Mouse (Mus musculus) CD4-positive, CD25-positive, alpha-beta regulatory T cell, adult 4 months (primary cell): ENCODE measurements around the gene Scyl3. TPM values are rescaled to one million over a fixed set of nuclear protein-coding genes. Genes with fewer than 3 reads are reported as not detected.

Source experiments
- ATAC-seq: one replicate; pipeline ENCODE4 v1.8.0; 2017
- polyA plus RNA-seq, 2 experiments: library from polyadenylated mRNA; unstranded; fragments of 100-300 nt; shearing (Covaris generic); gene quantifications; one replicate each; pipeline ENCODE4 v1.2.1; 2017

The Scyl3 gene
- 10 to 100 TPM; 22.1 to 22.4 TPM for polyA plus RNA-seq

DNA sequence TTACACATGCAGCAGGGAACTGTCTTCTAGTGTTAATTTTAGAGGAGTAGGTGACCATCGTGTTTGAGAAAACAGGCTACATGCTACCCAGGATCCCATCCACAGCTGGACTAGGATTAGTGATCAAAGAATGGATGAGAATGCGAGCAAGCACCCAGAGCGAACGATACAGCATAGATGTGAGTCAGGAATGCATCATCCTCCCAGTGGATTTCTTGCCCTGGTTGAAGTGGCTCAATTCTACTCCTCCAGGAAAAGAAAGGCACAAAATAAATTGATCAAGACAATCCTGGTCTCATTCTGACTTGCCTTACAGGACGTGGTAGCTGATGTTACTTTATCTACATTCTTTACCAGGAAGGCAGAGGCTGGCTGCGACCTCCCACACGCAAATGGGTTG lies at the start of gene Scyl3:
Scyl3 (plus strand) TSS at position 255 of the 400 bp plus-strand sequence.
- ATAC-seq: no peak

- ATAC-seq: no peak
Measured at GRCm38 (mm10) chr1:163889629-163890028, 39.3 kb upstream of the Scyl3 start.

DNA sequence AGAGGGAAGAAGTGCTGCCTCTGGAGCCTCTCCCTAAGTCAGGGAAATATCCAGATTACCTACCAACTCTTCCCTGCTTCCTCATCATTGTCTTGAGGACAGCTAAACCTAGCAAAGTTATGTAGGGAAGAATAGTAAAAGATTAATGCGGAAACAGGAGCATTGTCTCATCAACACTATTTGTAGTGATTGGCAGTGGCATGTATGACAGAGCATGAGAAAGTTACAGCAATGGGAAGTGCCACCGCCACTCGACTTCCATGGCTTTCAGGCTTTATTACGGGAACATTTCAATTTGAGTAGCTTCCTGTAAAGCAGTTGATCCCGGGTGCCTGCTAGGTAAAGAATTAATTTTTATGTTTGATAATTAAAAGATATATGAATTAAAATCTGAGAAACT lies 35.6 kb upstream of the Scyl3 start:
- no peak for ATAC-seq

DNA sequence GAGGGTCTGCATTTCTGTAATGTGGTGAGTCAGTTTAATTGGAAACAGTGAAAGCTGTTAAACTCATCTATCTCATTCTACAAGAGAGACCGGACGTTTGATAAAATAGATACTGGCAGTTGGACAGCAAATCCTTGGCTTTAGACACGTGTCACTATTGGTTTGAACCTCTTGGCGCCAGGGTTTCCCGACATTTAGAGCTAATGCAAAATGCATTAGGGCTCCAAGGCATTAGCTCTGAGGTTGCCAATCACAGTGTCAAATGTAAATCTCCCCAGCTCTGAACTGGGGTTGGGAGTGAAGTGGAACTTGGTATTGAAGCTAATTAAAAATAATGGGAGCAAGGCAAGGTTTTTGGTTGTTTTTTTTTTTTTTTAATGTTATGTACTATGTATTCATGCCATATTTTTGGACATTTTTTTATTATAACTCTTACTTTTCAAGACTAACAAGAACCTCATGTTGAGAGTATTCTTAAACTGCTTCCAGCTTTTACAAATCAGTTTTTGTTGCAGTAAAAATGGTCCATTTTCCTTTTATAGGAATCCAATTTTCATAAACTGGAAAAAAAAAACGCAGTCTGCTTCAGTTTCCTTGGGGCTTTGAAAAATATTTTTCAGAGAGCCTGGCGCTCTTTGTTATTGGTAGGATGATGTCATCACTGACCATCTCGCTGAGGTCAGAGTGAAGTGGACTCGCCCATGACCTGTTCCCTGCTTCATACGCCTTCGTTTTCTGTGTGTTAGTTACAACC lies 34.9 kb upstream of the Scyl3 start:
- ATAC-seq: no peak

GRCm38 (mm10) chr1:163898291-163898764 lies 30.6 kb upstream of the Scyl3 start:
- ATAC-seq: peak; percentile 85

DNA sequence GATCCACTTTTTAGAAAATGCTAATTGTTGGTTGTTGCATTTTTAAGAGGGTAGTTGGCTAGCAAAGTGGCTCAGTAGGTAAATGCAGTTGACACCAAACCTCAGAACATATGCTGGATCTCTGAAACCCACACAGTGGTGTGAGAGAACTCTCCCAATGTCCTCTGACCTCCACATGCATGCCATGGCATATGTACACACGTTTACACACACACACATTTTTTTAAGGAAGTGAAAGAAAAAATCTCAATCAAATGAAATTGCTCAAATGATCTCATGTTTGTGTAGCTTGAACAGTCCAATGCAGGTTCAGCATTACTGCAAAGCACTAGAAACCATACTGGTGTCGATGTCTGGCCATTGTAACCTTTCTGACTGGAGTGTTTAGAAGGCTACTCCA lies 29.3 kb upstream of the Scyl3 start:
- no peak for ATAC-seq

DNA sequence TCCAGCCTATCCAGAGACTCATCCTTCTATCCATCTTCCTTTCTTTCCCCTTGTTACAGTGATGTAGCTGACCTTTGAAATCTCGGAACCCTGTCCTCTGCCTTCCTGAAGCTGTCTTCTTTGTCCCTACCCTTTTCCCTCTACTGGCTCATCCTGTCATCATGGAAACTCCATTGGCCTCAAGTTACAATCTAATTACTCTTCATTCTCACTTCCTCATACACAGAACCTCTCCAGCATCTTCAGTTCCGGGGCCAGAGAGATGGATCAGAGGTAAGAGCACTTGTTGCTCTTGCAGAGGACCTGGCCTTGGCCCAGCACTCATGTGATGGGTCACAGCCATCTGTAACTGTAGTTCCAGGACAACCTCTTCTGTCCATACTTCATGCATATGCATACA lies 28.7 kb upstream of the Scyl3 start:
- ATAC-seq: no peak

- ATAC-seq: peak; percentile 66
Measured at GRCm38 (mm10) chr1:163903411-163903810, 25.5 kb upstream of the Scyl3 start.

- no peak for ATAC-seq
Measured at GRCm38 (mm10) chr1:163907007-163907811, 21.7 kb upstream of the Scyl3 start.

- no peak for ATAC-seq
Measured at GRCm38 (mm10) chr1:163908389-163908788, 20.5 kb upstream of the Scyl3 start.

DNA sequence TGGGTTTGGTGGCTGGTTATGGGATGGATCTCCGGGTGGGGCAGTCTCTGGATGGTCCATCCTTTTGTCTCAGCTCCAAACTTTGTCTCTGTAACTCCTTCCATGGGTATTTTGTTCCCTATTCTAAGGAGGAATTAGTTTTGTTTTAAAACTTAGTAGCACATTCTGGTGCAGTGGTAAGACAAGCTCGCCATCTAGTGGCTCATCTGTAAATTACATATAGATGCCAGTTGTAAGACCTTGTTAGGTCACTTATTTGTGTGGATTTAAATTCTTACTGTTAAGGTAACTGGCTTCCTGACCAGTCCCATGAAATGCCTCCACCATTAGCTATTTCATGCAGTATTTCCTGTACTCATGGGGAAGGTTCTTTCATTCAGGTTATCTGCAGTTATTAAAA lies 18.6 kb upstream of the Scyl3 start:
- ATAC-seq: peak; percentile 87

DNA sequence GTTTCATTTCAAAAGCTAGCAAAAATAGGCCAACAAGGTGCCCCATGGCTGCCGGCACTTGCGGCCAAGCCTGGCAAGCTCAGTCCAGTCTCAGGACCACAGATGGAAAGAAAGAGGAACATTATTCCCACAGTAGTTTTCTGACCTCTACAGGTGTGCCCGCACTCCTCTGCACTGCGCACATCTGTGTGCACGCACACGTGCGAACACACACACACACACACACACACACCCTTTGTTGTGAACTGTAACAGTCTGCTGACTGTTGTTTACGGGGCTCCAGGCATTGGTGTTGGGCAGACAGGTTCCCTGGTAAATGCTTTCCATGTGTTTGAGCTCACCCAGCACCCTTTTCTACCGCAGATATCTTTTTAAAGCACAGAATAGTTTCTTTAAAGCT lies 18.1 kb upstream of the Scyl3 start:
- no peak for ATAC-seq

DNA sequence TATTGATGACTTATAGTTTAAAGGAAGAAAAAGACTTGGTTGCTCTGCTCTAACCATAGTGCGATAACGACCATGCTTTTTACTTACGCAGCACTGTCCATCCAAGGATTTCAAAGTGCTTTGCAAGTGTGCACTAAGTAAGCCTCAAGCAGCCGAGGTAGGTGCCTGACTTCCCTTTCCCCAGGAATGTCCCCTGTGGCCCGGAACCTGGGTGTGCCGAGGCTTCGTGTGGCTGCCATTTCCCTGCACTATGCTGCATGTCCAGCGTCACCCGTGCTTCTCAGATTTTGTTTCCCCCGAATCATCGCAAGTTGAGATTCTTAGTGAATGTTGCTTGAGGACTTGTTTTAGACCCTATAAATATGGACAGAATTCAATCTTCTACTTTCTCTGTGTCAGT lies 16.9 kb upstream of the Scyl3 start:
- no peak for ATAC-seq

DNA sequence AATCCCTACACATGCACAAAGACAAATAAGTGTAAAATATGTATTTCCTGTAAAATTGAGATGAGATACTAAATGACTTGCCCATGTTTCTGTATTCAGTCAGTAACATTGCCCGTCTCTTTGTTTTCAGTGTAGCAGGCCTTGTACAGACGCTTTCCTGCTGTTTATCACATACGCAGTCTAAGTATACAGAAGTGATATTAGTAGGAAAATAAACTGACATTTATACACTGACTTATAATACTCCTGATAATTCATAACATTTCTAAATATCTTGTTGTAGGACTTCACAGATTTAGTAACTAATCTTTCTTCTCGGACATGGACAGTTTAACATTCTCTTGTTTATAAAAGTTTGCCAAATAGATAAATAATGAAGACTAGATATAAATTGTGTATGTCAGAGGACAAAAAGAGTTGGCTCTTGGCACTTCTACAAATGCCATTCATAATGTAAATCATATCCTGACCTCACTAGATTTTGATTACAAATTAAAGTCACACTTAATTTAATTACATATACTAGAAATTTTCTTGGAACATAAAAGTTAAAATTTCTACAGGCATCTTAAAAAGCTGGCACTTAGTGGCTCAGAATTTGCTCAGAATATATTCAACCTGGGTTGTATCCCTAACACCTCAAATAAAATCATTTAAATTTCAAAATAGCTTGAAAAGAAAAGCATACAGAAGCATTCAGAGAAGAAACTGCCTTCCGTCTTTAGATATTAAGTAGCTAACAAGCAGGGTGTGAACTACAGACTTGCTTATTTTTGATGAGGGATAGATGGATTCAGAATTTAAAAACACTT lies 11.3 kb upstream of the Scyl3 start:
- ATAC-seq: no peak

GRCm38 (mm10) chr1:163924093-163924492 lies 4.8 kb upstream of the Scyl3 start:
- no peak for ATAC-seq

- peak; percentile 84 for ATAC-seq
Measured at GRCm38 (mm10) chr1:163929636-163930457, 947 bp downstream of the Scyl3 start.

- ATAC-seq: peak; percentile 24
Measured at GRCm38 (mm10) chr1:163930458-163930794, 1.5 kb downstream of the Scyl3 start.

DNA sequence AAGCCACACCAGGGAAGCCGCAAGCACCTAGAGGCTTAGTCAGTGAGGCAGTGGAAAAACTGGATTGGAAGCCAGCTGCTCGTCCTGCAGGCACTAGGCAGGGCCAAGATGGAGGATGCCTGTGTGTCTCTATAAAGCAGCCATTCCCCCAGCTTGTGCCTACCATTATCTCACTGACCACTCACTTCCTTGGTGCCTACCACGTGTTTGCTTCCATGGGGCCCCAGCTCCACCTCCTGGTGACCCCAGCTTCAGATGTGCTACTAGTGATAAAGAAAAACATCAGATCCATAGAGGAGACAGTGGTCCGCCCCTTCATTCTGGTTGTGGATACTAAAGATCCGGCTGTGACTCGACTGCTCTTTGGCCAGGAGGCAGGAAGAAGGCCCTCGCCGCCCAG lies 2.9 kb downstream of the Scyl3 start:
- ATAC-seq: no peak

- no peak for ATAC-seq
Measured at GRCm38 (mm10) chr1:163934591-163934990, 5.7 kb downstream of the Scyl3 start.

- ATAC-seq: no peak
Measured at GRCm38 (mm10) chr1:163942056-163942455, 13.2 kb downstream of the Scyl3 start.

DNA sequence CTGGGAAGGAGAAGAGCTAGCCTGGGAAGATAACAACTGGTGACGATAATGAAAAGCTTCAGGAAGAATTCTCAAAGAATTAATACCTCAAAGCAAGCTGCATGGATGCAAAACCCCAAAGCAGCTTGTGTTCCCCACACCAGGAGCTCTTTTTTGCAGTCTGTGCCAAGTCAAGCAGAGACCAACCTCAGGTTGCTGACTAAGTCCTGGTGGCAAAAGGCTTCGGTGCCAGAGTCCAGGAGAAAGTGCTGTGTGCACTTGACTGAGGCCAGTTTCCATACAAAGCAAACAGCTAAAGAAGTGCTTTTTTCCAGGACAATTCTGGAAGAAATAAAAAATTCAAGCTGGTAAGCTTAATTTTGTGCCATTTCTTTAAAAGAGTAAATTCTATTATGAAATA lies 24.5 kb downstream of the Scyl3 start:
- no peak for ATAC-seq

DNA sequence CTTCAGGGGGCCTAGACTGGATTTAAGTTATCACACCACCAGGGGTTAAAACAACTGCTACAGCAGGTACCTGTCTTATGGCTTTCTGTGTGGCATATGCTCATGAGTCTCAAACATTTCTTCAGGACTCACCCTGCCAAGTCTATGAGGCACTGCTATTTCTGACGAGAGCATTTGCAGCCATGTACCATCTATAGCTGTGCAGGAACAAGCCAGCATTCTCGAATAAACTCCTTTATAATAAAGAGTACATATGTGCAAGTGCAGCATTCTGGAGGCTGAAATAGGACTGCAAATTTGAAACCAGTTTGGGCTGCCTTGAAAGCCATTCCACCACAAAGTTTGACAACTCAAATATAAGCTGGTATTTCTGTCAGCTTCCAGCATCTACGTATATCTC lies 29.1 kb downstream of the Scyl3 start:
- ATAC-seq: no peak
